Mouse (Mus musculus) MEL-GATA-1-ER (cell line): ENCODE results near the gene Agap2.
A peak's percentile ranks its signal among the peaks of the same experiment; 100 is the strongest.

Experiments
- DNase-seq: peaks from one replicate; pipeline ENCODE4 v3.0.0-alpha.2; 2012; ENCODE audit warnings: low read depth; ENCODE audit errors: extremely low read depth

Agap2 gene

DNA sequence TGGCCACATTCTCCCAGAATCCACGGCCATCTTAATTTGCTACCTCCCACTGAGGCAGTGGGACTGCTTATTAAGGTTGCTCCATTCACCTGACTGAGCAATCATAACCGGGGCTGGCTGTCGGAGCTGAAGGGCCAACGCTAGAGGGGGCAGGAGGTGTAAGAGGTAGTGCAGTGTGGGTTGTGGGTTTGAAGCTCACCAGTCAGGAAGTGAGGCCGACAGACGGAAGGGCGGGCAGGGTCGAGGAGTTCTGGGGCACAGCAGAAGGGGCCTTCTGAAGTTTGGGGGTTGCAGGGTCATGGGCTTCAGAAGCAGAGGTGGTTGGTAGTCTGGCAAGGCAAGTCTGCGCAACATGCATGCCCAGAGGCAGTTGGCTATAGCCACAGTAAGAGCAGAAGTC lies at the start of gene Agap2:
TSS of gene Agap2 (plus strand) at position 205 of the 400 bp plus-strand sequence.
- DNase-seq, result no peak

DNA sequence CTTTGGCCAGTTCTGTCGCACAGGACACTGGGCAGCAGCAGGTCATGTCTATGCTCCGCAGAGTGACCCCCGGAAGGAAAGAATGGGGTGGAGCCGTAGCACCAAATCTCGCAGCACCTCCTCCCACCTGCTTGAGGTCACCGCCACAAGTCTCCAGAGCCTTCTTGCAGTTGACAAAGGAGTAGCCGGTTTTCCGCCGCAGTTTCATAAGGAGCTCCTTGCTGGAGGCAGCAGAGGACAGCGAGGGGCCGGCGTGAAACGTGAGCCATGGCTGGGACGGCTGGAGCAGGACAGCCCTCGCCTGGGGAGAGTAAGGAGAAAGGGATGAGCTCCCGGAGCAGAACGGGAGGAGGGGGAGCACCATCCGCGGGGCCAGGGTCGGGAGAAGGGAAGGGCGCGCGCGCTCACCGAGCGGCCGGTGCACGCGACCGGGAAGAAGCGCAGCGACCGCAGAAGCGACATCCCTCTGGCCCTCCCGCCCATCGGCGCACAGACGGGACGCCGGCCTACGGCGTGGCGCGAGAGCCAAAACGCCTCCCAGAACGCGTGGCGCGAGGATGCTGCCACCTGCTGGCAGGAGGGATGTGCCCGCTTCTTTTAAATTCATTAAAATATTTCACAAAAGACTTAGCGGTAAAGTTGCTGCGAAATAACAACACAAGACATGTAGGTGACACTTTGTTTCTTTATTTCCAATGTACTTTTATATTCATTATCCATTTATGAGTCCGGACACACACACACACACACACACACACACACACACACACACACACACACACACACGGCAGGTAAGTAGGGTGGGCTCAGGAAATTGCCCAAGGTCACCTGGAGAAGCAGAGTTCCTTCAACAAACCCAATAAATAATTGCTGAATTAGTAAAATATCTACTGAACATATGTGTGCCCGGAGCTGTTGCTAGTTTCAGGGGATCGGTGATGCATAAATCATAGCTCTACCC lies 44.5 kb upstream of the Agap2 start, which contains the start of gene Tsfm:
TSS of gene Tsfm (minus strand) at position 505 of the 961 bp plus-strand sequence.
- peak; percentile 65 for DNase-seq

DNA sequence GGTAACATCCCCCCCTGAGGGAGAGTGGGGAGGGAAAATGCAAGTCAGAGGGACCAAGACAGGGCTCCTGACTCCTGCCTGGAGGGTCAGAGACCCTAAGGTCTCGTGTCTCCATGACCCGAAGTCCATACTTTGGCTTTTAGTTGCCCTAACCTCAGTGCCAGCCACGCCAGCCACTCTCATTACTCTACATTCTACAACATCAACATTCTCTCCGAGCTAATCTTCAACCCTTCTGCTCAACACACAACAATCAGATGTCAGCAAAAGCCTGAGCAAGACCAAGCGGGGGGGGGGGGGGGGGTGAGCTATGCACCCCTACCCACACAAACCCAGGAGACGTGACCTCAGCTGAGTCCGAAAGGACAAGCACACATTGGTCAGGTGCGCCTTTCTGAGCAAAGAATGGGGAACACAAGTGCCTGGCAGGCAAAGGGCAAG lies 41.8 kb upstream of the Agap2 start:
- no peak for DNase-seq

DNA sequence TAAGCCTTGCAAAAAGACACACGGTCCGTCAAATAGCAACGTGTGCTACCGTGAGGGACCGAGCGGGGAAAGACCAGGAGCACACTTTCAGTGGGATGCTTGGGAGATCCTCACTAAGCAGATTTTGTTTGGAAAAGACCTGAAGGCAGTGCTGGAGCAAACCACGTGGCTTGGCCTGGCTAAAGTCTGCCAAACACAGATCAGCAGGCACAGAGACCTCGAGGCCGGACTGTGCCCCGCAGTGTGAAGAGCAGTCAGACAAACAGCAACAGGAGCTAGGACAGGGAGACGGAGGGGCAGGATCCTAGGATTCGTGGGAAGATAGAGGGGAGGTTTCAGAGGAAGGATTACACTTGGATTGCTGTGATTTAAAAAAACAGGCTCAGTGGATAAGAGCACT lies 38.8 kb upstream of the Agap2 start:
- no peak for DNase-seq

DNA sequence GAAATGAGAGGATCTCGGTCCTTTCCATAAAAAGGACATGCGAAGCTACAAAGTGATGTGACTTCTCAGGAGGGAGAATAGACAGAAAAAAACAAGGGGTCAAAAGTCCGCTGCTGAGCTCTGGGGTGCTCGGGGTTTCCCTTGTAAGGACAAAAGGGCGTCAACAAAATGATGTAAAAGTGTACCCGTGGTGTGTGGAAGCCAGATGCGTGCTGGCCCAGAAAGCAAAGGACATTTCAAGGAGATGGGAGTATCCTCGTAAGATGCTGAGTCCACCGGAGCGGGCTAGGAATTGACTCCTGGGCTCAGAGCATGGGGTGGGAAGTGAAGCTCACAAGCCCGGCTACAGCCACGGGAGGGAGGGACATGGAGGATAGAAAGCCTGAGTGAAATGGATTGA lies 37.4 kb upstream of the Agap2 start:
- no peak for DNase-seq

DNA sequence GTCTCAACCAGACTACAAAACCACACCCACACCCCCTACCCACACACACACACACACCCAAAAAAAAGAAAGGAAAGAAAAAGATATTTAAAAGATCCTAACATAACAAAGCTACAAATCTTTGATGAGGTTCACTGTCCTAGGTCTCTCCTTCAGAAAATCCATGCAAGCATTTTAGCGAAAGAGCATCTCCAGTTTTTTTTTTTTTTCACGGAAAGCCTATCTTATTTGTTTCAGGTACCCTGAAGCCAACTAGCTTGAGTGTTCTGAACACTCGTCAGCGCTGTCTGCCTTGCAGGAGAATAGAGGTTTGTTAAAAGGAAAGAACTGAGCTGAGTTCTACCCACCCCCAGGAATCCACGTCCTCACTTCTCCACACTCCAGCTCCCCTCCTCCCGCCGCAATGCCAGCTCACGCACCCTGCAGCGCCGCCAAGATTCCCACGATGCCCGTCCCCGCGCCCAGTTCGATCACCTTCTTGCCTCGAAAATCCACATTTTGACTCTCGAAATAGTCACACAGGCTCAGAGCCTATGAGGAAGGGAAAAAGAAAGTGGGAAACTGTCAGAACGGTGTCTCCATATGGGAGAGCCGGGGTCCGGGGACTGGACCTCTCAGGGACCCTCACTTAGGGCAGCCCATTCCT lies 34.4 kb upstream of the Agap2 start:
- DNase-seq, result no peak

DNA sequence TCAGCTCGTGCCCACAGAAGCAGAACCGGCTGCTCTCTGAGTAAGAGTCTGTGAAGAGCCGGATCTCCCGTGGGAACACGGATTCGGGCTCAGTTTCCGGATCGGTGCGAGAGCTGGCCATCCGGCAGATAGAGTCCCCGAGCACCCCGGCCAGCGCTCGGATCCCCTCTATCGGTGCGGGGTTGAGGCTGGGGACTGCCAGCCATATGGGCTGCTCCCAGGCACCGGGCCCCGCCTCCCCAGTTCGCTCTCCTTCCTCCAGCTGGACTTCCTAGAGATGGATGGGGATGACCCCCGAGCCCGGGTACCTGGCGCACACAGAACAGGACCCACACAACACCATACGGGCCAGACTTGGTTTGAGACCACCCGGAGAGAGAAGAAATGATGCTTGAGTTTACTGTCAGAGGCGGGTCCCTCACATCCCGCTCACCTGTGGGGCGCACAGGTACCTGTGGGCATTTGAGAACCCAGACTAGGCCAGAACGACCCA lies 33.8 kb upstream of the Agap2 start, which contains the start of the genes Mettl1 and Eef1akmt3:
TSS of gene Mettl1 (plus strand) at position 141 of the 493 bp plus-strand sequence.
TSS of gene Eef1akmt3 (minus strand) at position 240 of the 493 bp plus-strand sequence.
- no peak for DNase-seq

DNA sequence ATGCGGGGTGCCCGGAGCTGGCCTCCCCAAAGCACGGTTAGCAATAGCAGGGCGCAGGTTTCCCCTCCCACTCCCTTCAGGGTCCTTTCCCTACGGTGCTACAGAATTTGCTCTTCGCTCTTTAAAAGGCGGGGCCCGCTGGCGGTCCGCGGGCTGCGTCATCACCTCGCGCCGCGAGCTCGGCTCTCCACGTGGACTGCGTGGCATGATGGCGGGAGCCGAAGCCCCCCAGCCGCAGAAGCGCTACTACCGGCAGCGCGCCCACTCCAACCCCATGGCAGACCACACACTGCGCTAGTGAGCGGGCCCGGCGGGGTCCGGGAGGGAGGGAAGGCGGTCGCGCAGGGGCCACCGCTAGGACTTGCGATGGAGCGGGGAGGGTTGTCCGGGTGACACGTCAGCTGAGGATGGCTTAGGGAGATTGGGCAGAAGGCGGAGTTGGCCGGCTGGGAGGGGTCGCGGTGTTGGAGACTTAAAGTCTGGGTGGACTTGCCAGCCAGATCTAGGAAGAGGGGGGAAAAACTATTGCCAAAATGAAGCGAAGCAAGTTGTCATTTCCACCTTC lies 33.2 kb upstream of the Agap2 start:
- DNase-seq, result peak; percentile 70

DNA sequence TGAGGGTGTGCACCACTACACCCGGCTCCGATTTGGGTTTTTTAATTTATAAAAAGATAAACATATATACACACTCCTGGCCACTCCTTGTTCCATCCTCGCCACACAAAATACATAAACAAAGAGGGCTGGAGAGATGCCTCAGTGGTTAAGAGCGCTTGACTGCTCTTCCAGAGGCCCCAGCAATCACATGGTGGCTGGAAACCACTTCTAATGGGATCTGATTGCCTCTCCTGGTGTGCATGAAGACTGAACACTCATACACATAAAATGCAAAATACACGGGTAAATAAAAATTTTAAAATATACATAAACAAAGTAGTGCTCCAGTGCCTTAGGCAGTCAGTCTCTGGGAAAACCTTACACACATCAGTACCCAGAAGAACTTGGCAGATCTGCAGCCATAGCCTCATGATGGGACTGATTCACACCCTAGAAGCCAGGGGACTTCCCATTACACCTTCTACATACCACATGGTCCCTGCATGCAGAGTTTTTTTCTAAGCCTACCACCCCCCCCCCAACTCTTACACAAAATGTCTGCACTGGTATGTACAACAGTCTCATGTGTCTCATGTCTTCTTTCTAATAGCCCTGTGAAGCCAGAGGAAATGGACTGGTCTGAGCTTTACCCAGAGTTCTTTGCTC lies 32.5 kb upstream of the Agap2 start:
- no peak for DNase-seq

DNA sequence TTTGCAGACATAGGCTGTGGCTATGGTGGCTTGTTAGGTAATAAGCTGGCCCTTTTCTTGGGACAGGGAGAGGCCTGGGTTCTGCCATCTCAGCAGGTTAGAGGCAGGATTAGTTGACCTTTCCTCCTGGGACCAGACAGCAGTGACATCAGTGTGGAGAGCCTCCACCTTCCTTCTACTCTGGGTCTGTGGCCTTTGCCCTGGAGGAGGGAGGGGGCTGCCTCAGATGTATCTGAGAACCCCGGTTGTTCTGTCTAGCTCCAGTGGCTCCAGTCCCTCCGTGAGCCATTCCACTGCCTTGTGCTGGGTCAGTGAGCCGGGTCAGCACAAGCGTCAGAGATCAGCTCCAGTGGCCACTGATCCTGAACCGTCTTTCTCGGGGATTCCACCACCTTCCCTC lies 31.9 kb upstream of the Agap2 start:
- DNase-seq, result no peak

DNA sequence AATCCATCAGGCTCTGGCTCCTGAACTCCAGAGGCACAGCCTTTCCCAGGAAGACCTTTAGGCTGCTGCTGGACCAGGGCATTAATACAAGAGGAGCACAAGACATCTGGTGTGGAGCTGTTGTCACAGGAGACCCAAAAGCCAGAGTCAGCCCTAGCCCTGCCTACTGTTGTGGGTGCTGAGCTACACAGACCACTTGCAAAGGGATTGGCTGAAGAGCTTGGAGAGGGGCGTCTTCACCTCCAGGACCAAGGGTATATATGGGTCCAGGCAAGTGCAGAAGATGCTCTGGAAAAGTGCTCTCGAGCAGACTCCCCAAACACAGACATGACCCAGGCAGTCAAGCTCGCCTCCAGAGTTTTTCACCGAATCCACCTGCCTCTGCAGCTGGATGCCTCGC lies 27.1 kb upstream of the Agap2 start, which contains the start of gene Cyp27b1:
TSS of gene Cyp27b1 (plus strand) at position 297 of the 400 bp plus-strand sequence.
- DNase-seq, result no peak

DNA sequence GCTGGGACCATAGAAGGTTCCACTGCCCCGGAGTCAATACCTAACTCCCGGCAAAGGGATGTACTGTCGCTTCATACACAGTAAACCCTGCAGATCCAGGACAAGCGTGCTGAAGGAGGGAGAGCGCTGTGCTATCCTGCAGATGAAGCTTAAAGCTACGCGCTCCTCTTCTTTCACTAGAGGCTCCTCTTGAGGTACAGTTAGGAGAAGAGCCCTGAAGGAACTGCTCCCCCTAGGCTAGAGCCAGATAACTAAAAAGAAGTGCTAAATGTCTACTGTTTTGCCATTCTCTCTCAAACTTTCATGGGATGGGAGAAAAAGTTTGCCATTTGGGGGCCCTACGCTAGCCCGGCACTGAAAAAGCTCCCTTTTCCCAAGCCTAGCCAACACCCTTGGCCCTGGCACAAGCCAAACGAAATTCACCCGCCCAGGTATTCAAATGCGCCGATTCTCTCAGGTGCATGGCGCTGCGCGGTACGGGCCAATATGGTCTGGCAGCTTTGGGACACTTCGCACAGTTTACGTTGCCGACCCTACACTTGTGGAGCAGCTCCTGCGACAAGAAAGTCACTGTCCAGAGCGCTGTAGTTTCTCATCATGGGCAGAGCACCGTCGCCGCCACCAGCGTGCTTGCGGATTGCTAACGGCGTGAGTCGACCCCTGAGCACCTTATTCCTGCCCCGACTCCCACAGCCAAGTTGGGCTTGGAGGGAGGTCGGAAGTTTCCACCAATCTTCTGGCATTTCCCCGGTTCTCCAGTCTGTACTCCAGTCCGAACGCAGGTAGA lies 26.3 kb upstream of the Agap2 start:
- no peak for DNase-seq

DNA sequence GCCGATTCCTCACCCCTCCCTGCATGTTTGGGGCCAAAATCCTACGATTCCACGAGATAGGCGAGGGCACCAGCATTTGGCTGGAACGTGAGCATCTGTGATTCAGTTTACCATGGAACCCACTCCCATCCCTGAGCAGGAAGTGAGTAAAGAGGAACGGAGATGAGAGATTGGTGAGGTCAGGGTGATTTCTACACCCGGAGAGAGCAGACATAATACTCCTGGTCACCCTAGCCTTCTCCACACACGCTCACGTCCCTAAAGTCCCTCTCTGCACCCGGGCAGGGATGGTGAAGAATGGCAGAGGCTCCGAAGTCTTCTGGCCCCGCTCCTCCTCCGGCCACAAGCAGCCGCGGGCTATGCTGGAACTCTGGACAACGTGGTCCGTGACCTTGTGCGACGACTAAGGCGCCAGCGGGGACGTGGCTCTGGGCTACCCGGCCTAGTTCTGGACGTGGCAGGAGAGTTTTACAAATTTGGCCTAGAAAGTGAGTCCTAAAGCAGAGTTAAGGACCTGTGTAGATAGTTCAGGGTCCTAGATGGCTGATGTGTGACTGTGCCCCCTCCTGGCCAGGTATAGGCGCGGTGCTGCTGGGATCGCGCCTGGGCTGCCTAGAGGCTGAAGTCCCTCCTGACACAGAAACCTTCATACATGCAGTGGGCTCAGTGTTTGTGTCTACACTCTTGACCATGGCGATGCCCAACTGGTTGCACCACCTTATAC lies 25.5 kb upstream of the Agap2 start:
- no peak for DNase-seq

DNA sequence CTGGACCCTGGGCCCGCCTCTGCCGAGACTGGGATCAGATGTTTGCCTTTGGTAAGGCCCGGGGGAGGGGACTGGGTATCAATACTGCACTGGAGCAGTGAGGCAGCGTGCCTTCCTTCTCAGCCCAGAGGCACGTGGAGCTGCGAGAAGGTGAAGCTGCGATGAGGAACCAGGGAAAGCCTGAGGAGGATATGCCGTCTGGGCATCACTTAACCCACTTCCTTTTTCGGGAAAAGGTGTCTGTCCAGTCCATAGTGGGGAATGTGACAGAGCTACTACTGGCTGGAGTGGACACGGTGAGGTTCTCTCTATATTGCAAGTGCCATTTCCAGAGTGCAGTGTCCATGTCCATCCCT lies 25.0 kb upstream of the Agap2 start:
- no peak for DNase-seq

DNA sequence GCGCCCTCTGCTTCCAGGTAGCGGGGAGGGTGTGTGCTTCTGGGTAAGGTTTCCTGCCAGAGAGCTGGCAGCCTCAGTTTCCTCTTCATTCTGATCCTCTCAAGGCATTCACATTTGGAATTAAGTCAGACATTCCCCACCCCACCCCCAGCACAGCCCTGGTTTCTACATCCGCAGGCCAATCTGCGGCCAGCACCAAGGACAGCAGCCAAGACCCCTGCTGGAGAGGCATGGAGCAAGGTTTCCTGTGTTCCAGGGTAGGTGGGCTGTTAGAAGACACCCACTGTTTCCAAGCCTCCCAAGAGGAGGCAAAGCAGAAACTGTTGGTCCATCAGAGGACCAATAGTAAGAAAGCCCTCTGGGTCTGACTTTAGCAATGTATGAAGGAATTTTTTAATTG lies 20.4 kb upstream of the Agap2 start:
- DNase-seq, result no peak

DNA sequence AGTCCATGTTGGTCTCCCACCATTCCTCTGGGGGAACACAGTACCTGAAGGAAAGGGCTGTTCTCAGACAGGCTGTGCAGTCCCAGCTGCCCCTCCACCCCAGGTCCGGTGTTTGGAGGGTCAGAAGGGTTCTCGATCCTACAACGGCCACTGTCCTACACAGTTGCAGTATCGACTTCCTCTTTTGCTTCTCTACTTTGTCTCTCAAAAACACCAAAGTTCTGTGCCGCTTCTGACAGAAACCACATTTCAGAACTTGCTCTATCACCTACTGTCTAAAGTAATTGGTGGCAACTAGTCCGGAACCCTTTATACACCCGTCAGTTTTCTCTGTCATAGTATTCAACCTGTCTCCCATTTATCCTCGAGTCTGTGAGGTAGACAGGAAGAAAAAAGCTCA lies 19.7 kb upstream of the Agap2 start:
- no peak for DNase-seq

DNA sequence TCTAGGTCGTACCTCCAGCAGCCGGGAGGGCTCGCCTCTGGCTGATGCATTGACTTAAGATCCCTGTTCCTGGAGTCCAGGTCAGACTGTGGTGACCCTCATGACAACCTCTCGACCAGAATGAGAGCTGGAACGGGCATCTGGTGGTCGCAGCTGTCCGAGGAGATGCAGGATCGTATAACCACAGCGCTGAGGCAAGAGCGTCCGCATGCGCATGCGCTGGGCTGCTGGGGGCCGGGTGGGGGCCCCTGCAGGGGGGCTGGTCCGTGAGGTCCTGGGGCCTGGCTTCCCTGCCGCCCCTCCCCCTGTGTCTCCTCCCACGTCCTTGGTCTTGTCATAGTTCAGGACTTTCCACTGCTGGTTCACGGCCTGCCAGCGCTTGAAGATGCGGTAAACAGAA lies 18.6 kb upstream of the Agap2 start:
- DNase-seq, result no peak

DNA sequence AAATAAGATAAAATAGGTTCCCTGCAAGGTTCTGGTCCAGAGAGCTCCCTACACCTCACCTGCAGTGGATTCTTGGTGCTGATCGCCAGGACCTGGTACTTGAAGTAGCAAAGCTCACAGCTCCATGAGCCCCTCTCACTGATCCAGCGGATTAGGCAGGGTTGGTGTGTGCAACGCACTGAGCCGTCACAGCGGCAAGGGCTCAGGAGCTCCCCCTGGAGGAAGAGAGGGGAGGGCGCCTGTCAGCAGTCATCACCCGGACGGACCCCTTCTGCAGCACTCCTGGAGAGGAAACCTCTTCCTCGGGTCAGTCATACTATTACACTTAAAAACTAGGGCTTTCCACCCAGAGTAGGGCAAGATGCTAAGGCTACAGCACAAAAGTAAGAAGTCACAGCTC lies 16.9 kb upstream of the Agap2 start:
- DNase-seq, result no peak

DNA sequence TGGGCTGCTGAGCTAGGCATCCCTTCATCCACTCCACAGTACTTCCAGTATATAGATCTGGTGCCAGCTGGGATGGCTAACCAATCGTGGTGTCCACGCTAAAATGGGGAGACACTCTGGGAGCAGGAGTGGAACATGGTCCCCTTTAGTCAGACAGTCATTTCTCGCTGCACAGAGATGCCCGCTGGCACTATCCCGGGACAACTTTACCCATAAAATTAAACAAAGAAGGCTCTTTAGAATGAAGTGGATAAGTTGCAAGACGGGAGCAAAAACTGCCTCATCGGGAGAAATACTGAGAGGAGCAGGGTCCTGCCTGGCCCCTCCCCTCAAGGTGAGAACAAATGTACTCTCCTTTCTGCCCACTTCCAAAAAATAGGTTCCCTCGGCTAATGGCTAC lies 16.4 kb upstream of the Agap2 start:
- no peak for DNase-seq
